Mouse (Mus musculus) C2C12 (cell line): ENCODE measurements around the gene Plekhg2. TPM values are rescaled to one million over a fixed set of nuclear protein-coding genes. Genes with fewer than 3 reads are reported as not detected.

Experiments
- H3K27me3 ChIP-seq: one replicate; pipeline ENCODE4 v1.6.1; 2011; ENCODE audit not compliant: control insufficient read depth, insufficient read depth, insufficient read length
- H3K36me3 ChIP-seq: one replicate; pipeline ENCODE4 v1.6.1; 2011; ENCODE audit not compliant: control insufficient read depth, insufficient read depth
- H3K4me3 ChIP-seq: one replicate; pipeline ENCODE4 v1.5.1; 2011; ENCODE audit warnings: mild to moderate bottlenecking, control low read depth; ENCODE audit not compliant: poor library complexity, insufficient read depth, severe bottlenecking
- H3K79me2 ChIP-seq: one replicate; pipeline ENCODE4 v1.6.1; 2011; ENCODE audit not compliant: control insufficient read depth, insufficient read depth
- H3K79me3 ChIP-seq: one replicate; pipeline ENCODE4 v1.6.1; 2011; ENCODE audit warnings: low read depth, control low read depth
- H3ac ChIP-seq: one replicate; pipeline ENCODE3; 2011; ENCODE audit warnings: low read depth; ENCODE audit not compliant: control insufficient read depth, insufficient read length
- CEBPB ChIP-seq: IDR thresholded peaks from one replicate; pipeline ENCODE4 v1.6.1; 2011; ENCODE audit warnings: low read depth, mild to moderate bottlenecking, control low read depth, moderate library complexity
- CTCF ChIP-seq: IDR thresholded peaks from one replicate; pipeline ENCODE4 v1.5.1; 2011; ENCODE audit not compliant: control insufficient read depth, insufficient read depth, insufficient read length
- FOSL1 ChIP-seq: IDR thresholded peaks from one replicate; pipeline ENCODE4 v1.8.0; 2011; ENCODE audit warnings: mild to moderate bottlenecking, low read length; ENCODE audit not compliant: poor library complexity, insufficient read depth, severe bottlenecking
- MAX ChIP-seq: IDR thresholded peaks from one replicate; pipeline ENCODE4 v1.6.1; 2011; ENCODE audit warnings: mild to moderate bottlenecking, control low read depth
- MYOD1 ChIP-seq: IDR thresholded peaks from one replicate; pipeline ENCODE4 v1.6.1; 2011; ENCODE audit warnings: low read depth; ENCODE audit not compliant: control insufficient read depth, insufficient read length
- MYOG ChIP-seq: IDR thresholded peaks from one replicate; pipeline ENCODE4 v1.6.1; 2011; ENCODE audit not compliant: control insufficient read depth, insufficient read length; ENCODE audit errors: extremely low read depth
- USF1 ChIP-seq: IDR thresholded peaks from one replicate; pipeline ENCODE4 v1.6.1; 2011; ENCODE audit warnings: low read depth, mild to moderate bottlenecking, control low read depth, moderate library complexity
- polyA plus RNA-seq: library from polyadenylated mRNA; unstranded; fragments of >200 nt; fragmentation: generic; extraction: Trizol; gene quantifications from one replicate; pipeline ENCODE4 v1.2.1, GENCODE M21; 2012; ENCODE audit warnings: missing spikeins

The Plekhg2 gene
- polyA plus RNA-seq, 1 experiment: 29.0 TPM

GRCm38 (mm10) chr7:28351676-28352191 is 20.7 kb downstream of the Plekhg2 start:
- peaks cover 33% of the 10 kb centered on the region for H3K79me2 ChIP-seq
- H3K79me3 ChIP-seq: peaks cover 22% of the 10 kb centered on the region
- peak overlapping the region; percentile 75 for H3ac ChIP-seq
- H3K4me3 ChIP-seq: peak overlapping the region; percentile 87
- TF ChIP-seq FOSL1: no peak
- no peak for TF ChIP-seq CEBPB
- TF ChIP-seq MAX: no peak
- TF ChIP-seq MYOD1: no peak
- TF ChIP-seq CTCF: no peak
- no peak for TF ChIP-seq MYOG
- H3K36me3 ChIP-seq: peaks cover 38% of the 10 kb centered on the region
- H3K27me3 ChIP-seq: no peaks in the 10 kb centered on the region

GRCm38 (mm10) chr7:28350155-28350883 is 22.1 kb downstream of the Plekhg2 start, which contains the start of gene Rps16:
Rps16 (plus strand) TSS chr7:28350652.
- Histone ChIP-seq H3ac (peak within 1 kb of the TSS; percentile 75), H3K79me2 (peaks cover 33% of the 10 kb centered on the region), H3K27me3 (no peaks in the 10 kb centered on the region), H3K79me3 (peaks cover 22% of the 10 kb centered on the region), H3K4me3 (peak within 1 kb of the TSS; percentile 87), H3K36me3 (peaks cover 38% of the 10 kb centered on the region)
- TF ChIP-seq FOSL1 (no peak), CTCF (no peak), MAX (peak; percentile 18)

- Histone ChIP-seq H3K79me3 (peaks cover 22% of the 10 kb centered on the region), H3K4me3 (no peak overlapping the region), H3K36me3 (peaks cover 26% of the 10 kb centered on the region), H3ac (no peak overlapping the region), H3K79me2 (peaks cover 30% of the 10 kb centered on the region), H3K27me3 (no peaks in the 10 kb centered on the region)
- TF ChIP-seq CEBPB (no peak), CTCF (no peak), USF1 (no peak), MAX (no peak), FOSL1 (no peak), MYOG (no peak), MYOD1 (no peak)
These were observed 23.8 kb downstream of the Plekhg2 start for GRCm38 (mm10) chr7:28348601-28349000.

GRCm38 (mm10) chr7:28347746-28348145 is 24.7 kb downstream of the Plekhg2 start:
- TF ChIP-seq MAX (no peak), CEBPB (peak; percentile 3)
- Histone ChIP-seq H3K36me3 (peaks cover 17% of the 10 kb centered on the region), H3K79me2 (peaks cover 22% of the 10 kb centered on the region), H3K79me3 (peaks cover 19% of the 10 kb centered on the region), H3K27me3 (no peaks in the 10 kb centered on the region), H3ac (no peak overlapping the region), H3K4me3 (no peak overlapping the region)

GRCm38 (mm10) chr7:28344637-28345036 is 27.8 kb downstream of the Plekhg2 start:
- Histone ChIP-seq H3K4me3 (no peak overlapping the region), H3K27me3 (no peaks in the 10 kb centered on the region), H3K79me3 (no peaks in the 10 kb centered on the region), H3K36me3 (no peaks in the 10 kb centered on the region), H3ac (no peak overlapping the region), H3K79me2 (no peaks in the 10 kb centered on the region)
- no peak for TF ChIP-seq CEBPB
- no peak for TF ChIP-seq USF1
- TF ChIP-seq CTCF: peak; percentile 13
- TF ChIP-seq MAX: no peak
- TF ChIP-seq MYOG: no peak
- no peak for TF ChIP-seq MYOD1

- no peak overlapping the region for H3K4me3 ChIP-seq
- no peak overlapping the region for H3ac ChIP-seq
These were observed 31.0 kb downstream of the Plekhg2 start for GRCm38 (mm10) chr7:28341381-28341780.

More at GRCm38 (mm10) chr7:28341381-28341780, 31.0 kb downstream of the Plekhg2 start:
- peaks cover 19% of the 10 kb centered on the region for H3K79me3 ChIP-seq
- TF ChIP-seq CEBPB: no peak
- TF ChIP-seq FOSL1: no peak
- no peak for TF ChIP-seq MAX
- no peak for TF ChIP-seq CTCF
- no peaks in the 10 kb centered on the region for H3K27me3 ChIP-seq
- peaks cover 22% of the 10 kb centered on the region for H3K79me2 ChIP-seq
- no peaks in the 10 kb centered on the region for H3K36me3 ChIP-seq
